Mouse (Mus musculus) megakaryocyte, adult 5-6 weeks (primary cell): ENCODE results near the gene Uimc1. TPM values are rescaled to one million over a fixed set of nuclear protein-coding genes. Genes with fewer than 3 reads are reported as not detected.
"Not testable (repeated sequence)": the region's sequence is repeated elsewhere in the genome, so short reads cannot be mapped to it uniquely, and the experiment has no call there.

Source experiments
- ATAC-seq: 2 replicates; pipeline ENCODE4 v1.8.0; 2016; ENCODE audit warnings: mild to moderate bottlenecking, inconsistent platforms; ENCODE audit not compliant: poor library complexity, severe bottlenecking
- total RNA-seq, 2 experiments: library from RNA; stranded (forward) in 1 of 2; stranded (reverse) in 1 of 2; fragments of 153-499, 151-499 nt in 1 of 2; fragments of 221-1000, 200-1000 nt in 1 of 2; gene quantifications; 2 replicates each; pipeline versions ENCODE4 v1.2.3 to v1.2.4; 2015 to 2017

Uimc1 gene
- 54.5 and 58.7 TPM in 2 replicates for total RNA-seq (2015)
- total RNA-seq (2017): 69.5 and 85.7 TPM in 2 replicates

- peak; percentile 84 for ATAC-seq
Observed at GRCm38 (mm10) chr13:55099726-55100478, at the start of gene Uimc1. TSS of gene Uimc1 (minus strand) at chr13:55100300.

- no peak for ATAC-seq
Observed at GRCm38 (mm10) chr13:55140271-55140670, 40.2 kb upstream of the Uimc1 start.

GRCm38 (mm10) chr13:55135382-55135781 lies 35.3 kb upstream of the Uimc1 start:
- peak; percentile 56; the same call in 1 of the 2 replicates for ATAC-seq

- ATAC-seq: no peak
Observed at GRCm38 (mm10) chr13:55133448-55133847, 33.3 kb upstream of the Uimc1 start, which contains the start of gene Gm17617. TSS of gene Gm17617 (minus strand) at chr13:55133548.

- ATAC-seq: peak; percentile 95
Observed at GRCm38 (mm10) chr13:55124903-55125302, 24.8 kb upstream of the Uimc1 start.

GRCm38 (mm10) chr13:55114375-55114774 lies 14.3 kb upstream of the Uimc1 start:
- ATAC-seq: peak; percentile 60

GRCm38 (mm10) chr13:55107694-55108093 lies 7.6 kb upstream of the Uimc1 start:
- ATAC-seq: no peak

GRCm38 (mm10) chr13:55107116-55107515 lies 7.0 kb upstream of the Uimc1 start:
- no peak for ATAC-seq

- ATAC-seq: no peak
Observed at GRCm38 (mm10) chr13:55105953-55106691, 6.0 kb upstream of the Uimc1 start.

GRCm38 (mm10) chr13:55105045-55105952 lies 5.2 kb upstream of the Uimc1 start, which contains the start of gene Zfp346:
TSS of gene Zfp346 (plus strand) at chr13:55105311.
- peak; percentile 98 for ATAC-seq

GRCm38 (mm10) chr13:55103351-55103750 lies 3.3 kb upstream of the Uimc1 start:
- ATAC-seq: no peak

GRCm38 (mm10) chr13:55102366-55102765 lies 2.3 kb upstream of the Uimc1 start:
- ATAC-seq: no peak

GRCm38 (mm10) chr13:55101627-55102026 lies 1.5 kb upstream of the Uimc1 start:
- ATAC-seq: no peak

GRCm38 (mm10) chr13:55099066-55099725 lies 904 bp downstream of the Uimc1 start:
- peak; percentile 29 for ATAC-seq

- not testable (repeated sequence) for ATAC-seq
Observed at GRCm38 (mm10) chr13:55097841-55098240, 2.3 kb downstream of the Uimc1 start.

- ATAC-seq: no peak
Observed at GRCm38 (mm10) chr13:55092588-55092987, 7.5 kb downstream of the Uimc1 start.

GRCm38 (mm10) chr13:55075597-55075996 lies 24.5 kb downstream of the Uimc1 start:
- ATAC-seq: no peak

GRCm38 (mm10) chr13:55071322-55071721 lies 28.8 kb downstream of the Uimc1 start:
- ATAC-seq: 0 out of 2 replicates have a peak, but pooled peaks have one; percentile 45

GRCm38 (mm10) chr13:55069719-55070118 lies 30.4 kb downstream of the Uimc1 start:
- no peak for ATAC-seq

- ATAC-seq: peak; percentile 57; the same call in 1 of the 2 replicates
Observed at GRCm38 (mm10) chr13:55063276-55063675, 36.8 kb downstream of the Uimc1 start.
